Mouse (Mus musculus) lung, adult 18-20 months (tissue): Measurements from ENCODE around the gene Mipep.
A peak's percentile ranks its signal among the peaks of the same experiment; 100 is the strongest.

Experiments used
- DNase-seq, 2 experiments: peaks; one replicate each; pipeline ENCODE4 v3.0.0; 2022; ENCODE audit warnings: mixed read lengths in 2 of 2

The Mipep gene

GRCm38 (mm10) chr14:60784427-60785315 lies at the start of gene Mipep:
Gene Mipep (plus strand): TSS chr14:60784573.
- DNase-seq, result peak; percentile 86 to 89

- no peak for DNase-seq
These were observed 49.2 kb upstream of the Mipep start for GRCm38 (mm10) chr14:60735206-60735605.

DNA sequence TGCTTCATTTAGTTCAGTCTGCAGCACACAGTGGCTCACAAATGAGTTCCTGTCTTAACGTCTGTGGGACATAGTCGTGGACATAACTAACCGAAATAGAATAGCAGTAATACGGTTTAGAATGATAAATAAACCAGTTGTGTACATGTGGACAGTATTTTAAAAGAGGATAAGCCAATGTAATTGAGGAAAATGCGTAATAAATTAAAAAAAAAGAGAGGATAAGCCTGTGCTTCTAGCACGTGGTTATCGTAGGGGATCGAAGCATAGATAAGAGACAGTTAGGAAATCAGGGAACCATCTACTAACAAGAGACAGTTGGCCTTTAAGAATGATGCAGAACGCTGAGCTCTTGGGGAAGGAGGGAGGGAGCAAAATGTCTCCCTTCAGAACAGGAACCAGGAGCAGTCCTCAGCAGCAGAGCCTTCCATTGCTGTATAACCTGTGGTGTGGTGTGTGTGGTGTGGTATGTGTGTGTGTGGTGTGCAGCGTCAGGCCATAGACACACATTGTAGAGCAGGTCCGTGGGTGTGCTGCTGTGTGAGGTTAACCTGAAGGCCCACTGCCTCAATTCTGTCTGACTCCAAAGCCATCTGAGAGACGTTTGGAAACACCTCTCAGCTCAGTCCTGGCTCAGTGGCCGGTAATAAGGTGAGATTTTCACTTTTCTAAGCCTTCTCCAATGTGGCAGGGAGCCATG lies 48.4 kb upstream of the Mipep start:
- DNase-seq, result no peak

DNA sequence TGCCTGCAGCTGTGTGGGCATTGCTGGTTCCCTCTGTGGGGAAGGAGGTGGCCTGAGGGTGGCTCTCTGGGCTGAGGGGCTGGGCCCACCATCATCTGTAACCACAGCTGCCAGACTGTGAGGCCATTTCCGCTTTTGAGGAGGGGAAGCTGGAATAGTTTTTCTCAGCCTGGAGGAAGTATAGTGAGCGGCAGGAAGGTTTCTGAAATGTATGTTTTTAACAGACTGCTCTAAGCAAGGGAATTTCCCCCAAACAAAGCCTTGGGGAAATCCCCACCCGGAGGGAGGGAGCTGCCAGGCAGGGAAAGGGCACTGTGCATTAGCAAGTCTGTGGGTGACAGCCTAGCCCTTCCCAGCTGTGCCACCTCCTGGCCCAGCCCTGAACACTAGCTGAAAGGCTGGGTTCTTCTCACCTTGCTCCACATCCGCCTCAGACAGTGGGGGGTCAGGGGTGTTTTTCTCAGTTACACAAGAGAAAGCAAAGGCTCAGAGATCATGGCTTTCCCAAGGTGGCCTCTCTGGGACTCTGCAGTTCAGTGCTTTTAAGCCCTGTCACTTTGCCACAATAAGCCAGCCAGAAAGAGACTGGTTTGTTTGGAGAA lies 47.7 kb upstream of the Mipep start:
- DNase-seq, result peak; percentile 69 to 70

DNA sequence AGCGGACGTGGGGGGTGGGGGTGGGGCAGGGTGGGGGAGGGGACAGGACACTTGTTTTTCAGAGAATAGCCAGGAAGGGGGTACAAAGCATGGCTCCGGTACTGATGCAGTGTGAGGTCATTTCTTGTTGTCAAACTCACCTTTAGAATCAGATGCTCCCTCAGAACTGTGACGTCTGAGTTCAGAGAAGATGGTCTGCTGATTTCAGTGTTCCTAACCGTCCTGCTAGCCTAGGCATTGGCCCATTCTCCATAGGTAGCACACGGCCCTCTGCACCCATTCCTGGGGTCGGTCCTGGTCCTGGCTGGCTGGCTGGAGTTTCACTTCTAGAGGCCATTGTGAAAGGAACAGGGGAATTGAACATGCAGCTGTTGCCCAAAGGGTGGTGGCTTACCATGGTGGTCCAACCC lies 47.2 kb upstream of the Mipep start:
- DNase-seq, result no peak

DNA sequence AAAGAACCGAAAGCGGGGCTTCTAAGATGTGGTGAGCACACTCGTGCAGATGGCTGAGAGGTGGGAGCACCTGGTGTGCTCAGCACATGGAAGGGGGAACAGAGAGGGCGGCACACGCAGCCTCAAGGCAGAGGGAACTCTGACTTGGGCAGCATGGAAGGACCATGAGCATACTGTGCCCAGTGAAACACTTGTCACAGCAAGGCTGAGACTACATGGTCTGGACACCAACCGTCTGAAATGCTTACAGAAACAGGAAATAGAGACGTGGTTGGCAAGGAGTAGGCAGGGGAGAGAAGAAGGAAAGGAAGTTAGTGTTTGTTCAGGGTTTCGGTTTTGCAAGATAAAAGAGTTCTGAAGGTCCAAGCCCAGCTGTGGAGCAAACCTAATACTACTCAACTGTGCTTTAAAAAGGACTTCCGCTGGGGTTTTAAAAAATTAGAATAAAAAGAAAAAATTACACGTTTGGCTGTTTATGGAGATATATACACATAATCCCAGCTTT lies 45.9 kb upstream of the Mipep start:
- DNase-seq, result peak in 1 of 2 experiments; percentile 57

DNA sequence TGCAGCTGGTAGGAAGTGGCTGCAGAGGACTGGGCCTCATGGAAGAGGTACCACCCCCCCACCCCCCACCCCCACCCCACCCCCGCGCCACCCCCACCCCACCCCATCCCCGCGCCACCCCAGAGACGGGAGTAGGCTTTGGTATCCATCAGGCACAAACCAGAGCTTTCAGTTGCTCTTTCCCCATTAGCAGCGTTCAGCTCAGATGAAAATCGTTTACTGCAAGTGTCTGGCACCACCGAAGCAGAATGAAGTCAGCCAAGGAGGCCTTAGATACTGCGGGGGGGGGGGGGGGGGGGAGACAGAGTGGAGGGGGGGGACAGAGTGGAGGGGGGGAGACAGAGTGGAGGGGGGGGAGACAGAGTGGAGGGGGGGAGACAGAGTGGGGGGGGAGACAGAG lies 45.2 kb upstream of the Mipep start:
- DNase-seq, result no peak

- DNase-seq, result no peak
These were observed 44.8 kb upstream of the Mipep start for GRCm38 (mm10) chr14:60739616-60740015.

DNA sequence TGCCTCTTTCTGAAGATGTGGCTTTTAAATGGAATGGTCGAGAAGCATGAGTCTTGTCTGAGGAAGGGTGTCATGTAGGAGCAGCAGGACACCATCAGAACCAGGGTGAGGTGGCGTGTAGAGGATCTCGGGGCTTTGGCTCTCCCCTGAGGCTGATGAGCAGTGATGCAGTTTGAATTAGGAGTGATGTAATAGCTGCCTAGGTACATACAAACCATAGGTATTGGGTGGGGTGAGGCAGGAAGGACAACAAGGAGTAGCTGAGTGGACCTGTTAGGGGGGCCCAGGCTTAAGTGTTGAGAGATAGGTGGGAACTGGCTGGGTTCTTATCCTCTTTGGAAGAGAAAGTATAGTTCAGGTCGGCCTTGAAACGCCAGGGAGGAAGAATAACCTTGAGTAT lies 43.9 kb upstream of the Mipep start:
- no peak for DNase-seq

DNA sequence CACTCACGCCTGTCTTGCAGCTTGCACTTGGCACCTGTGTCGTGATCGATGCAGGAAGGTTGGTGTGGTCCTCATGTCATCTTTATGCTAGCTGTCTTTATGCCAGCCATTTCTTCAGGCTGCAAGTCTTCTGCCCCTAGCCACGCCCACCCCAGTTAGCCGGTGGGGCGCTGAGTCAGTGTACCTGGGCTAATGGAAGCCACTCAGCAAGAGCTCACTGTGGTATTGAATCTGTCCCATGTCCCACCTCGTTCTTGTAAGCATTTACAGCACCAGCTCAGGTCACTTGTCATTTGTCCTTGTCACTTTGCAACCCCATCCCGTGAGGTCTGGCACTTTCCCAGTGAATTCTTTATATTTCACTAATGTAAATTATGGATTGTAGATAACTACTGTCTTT lies 43.3 kb upstream of the Mipep start:
- no peak for DNase-seq

- DNase-seq, result peak in 1 of 2 experiments; percentile 59
These were observed 42.8 kb upstream of the Mipep start for GRCm38 (mm10) chr14:60741490-60741981.

DNA sequence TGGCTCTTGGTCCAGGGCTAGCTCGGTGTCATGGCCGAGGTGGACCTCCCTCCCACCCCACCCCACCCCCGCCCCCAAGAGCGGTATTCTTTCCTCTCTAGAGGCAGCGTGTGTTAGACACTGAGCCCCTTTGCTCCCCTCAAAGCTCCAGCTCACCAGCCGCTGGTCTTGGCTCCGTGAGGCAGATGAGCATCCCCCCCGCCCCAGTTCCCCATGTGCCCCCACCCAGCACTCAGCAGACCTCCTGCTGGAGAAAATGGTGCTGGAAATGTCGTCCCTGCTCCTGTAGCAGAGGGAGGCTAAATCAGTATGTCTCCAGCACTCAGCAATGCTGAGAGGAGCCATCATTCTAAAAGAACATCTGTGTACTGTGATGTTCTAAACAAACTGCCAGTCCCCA lies 40.7 kb upstream of the Mipep start:
- DNase-seq, result no peak

GRCm38 (mm10) chr14:60745201-60745600 lies 39.2 kb upstream of the Mipep start:
- DNase-seq, result peak; percentile 65 to 70

- DNase-seq, result no peak
These were observed 38.2 kb upstream of the Mipep start for GRCm38 (mm10) chr14:60746141-60746540.

DNA sequence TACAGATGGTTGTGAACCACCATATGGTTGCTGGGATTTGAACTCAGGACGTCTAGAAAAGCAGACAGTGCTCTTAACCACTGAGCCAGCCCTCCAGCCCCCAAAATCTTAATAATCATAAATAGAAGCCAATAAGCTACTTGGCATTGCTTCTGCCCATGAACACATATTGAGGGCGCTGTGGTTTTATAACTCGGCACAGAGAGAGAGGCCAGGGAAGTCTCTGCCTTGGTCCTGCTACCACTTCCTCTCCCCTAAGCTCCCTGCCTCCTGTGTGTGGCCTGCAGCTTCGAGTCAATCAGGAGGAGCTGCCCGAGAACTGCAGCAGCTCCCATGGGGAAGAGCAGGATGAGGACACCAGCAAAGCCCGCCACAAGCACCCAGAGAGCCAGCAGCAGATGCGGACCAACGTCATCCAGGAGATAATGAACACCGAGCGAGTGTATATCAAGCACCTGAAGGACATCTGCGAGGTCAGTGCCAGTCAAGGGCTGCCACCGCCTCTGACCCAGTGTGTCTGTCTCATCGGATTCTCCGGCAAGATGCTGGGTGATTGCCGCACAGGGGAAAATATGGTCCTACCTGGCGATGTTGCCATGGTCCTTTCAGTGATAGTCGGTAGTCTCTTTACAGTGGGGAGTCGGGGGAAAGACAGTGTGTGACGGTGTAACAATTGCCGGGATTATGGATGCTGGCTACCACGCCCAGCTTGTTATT lies 37.1 kb upstream of the Mipep start:
- no peak for DNase-seq

DNA sequence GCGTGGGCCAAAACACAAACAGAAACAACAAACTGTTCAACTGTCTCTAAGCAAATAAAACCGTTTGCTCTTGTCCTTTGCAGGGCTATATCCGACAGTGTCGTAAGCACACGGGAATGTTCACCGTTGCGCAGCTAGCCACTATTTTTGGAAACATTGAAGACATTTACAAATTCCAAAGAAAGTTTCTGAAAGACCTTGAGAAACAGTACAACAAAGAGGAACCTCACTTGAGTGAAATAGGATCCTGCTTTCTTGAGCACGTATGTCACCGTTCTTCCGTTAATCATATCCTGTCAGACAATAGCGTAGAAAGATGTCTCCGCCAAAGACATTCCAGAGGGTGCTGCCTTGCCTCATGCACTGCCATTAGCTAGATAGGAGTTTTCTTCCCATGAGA lies 34.5 kb upstream of the Mipep start:
- DNase-seq, result no peak

DNA sequence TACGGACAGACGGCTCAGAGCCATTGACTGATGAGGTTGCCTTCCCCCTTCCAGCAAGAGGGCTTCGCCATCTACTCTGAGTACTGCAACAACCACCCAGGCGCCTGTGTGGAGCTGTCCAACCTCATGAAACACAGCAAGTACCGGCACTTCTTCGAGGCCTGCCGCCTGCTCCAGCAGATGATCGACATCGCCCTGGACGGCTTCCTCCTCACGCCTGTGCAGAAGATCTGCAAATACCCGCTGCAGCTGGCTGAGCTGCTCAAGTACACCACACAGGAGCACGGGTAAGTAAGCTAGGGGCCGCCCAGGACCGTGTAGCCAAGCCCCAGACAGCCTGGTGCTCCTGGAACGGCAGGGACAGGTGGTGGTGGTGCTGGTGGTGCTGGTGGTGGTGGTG lies 32.8 kb upstream of the Mipep start:
- no peak for DNase-seq

DNA sequence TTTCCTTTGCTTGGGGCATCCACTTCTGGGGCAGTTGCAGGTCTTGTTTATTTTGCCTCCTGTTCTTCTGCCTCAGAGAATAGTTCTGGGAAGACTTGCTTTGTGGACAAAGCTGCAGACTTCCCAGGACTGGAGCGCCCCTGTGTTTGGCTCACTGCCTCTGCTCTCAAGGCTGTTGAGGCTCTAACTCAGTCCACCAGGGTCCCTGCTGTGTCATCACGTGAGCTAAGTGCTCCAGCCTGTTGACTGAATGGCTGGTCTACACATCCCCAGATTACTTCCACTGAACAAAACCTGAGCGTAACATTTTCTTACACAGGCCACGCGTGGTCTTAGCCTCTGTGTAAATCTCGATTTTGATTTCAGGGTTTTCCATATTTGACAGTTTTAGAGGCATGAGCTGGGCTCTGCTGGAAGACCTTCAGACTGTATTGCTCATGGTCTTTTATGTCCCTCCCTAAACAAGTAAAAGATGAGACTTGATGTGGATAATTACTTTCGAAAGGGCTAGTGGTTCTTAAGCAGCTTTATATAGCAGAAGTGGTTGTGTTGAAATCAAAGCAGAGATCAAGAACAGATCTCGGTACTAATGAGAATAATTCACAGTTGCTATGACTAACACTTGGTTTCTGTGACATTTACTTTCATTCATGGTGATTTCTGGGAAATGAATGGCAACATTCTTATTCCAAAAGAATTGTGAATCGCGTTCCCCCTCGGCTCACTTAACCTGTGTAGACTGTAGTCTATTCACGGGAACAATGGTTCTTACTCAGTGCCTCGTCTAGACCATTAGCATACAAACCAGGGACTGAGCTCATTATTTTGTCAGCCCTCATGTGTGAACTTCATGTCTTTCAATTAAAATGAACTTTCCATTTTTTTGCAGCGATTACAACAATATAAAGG lies 31.2 kb upstream of the Mipep start:
- DNase-seq, result no peak

DNA sequence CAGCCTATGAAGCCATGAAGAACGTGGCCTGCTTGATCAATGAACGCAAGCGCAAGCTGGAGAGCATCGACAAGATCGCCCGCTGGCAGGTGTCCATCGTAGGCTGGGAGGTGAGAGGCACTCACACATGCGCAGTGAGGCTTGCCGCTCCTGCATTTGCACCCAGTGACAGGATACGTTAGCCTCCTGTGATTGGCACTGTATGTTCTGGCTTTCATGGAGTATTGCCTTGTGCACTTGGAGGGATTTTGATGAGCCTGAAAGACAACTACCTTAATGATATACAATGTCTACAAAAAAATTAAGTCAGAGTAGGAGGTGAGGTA lies 30.6 kb upstream of the Mipep start:
- DNase-seq, result no peak

- no peak for DNase-seq
These were observed 29.7 kb upstream of the Mipep start for GRCm38 (mm10) chr14:60754656-60755055.

DNA sequence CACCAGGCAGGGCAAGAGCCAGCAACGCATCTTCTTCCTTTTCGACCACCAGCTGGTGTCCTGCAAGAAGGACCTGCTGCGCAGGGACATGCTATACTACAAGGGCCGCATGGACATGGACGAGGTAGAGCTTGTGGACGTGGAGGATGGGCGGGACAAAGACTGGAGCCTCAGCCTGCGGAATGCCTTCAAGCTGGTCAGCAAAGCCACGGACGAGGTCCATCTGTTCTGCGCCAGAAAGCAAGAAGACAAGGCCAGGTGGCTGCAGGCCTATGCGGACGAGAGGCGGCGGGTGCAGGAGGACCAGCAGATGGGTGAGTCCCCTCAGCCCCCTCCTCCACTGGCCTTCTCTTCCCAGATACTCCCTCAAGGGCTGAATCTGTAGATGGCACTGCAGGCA lies 28.1 kb upstream of the Mipep start:
- DNase-seq, result no peak

DNA sequence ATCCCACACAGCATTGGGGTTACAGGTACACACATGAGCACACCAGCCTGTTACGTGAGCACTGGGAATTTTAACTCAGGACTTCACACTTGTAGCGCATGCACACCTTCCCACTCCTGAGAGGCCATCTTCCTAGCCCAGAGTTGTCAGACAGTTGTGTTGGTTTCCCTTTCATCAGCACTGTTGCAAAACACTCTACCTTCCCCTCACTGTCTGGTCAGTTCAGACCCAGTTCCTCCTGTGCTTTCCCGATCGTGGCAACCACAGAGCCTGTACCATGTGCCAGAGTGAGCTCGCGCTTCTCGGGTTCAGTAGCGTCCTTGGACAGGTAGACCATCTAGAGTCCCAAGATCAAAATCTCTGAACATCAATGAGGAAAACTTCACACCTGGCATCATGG lies 27.1 kb upstream of the Mipep start:
- no peak for DNase-seq
